Mouse (Mus musculus): ENCODE measurements at regions not wholly inside any gene's neighbourhood (a gene's known extent, or its start where the extent isn't known, plus 50 kb on each side); places are given as distances from the start of the nearest gene placed in this dataset.

GRCm38 (mm10) chr9:85451349-85451748 is 124.2 kb upstream of the Tent5a start:
- no peak for ATAC-seq (ENCODE audit: low read depth)
- no peaks in the 10 kb centered on the region for H3K27me3 ChIP-seq (ENCODE audit: control insufficient read depth, insufficient read depth, low read depth, low read length)
- no peak overlapping the region for H3K4me2 ChIP-seq (ENCODE audit: low read depth, low read length)
- no peaks in the 10 kb centered on the region for H3K4me1 ChIP-seq (ENCODE audit: control insufficient read depth, low read depth, low read length)
- H3K4me3 ChIP-seq (ENCODE audit: low read depth, low read length), result no peak overlapping the region
- no peaks in the 10 kb centered on the region for H3K36me3 ChIP-seq (ENCODE audit: control insufficient read depth, insufficient read depth)
- 70% methylated on average over 5 of the region's 5 CpGs for WGBS (ENCODE audit: insufficient replicate concordance)
- H3K9me3 ChIP-seq (replicated peaks; ENCODE audit: control insufficient read depth, low read length), result no peaks in the 10 kb centered on the region
- H3K9ac ChIP-seq (ENCODE audit: low read depth, low read length), result no peak overlapping the region
- no peak overlapping the region for H3K27ac ChIP-seq (ENCODE audit: low read length)

- no peaks in the 10 kb centered on the region for H3K27me3 ChIP-seq (ENCODE audit: control insufficient read depth, insufficient read depth, low read depth, low read length)
- no peaks in the 10 kb centered on the region for H3K9me3 ChIP-seq (replicated peaks; ENCODE audit: control insufficient read depth, low read length)
- H3K36me3 ChIP-seq (ENCODE audit: control insufficient read depth, insufficient read depth), result no peaks in the 10 kb centered on the region
- no peak for ATAC-seq (ENCODE audit: low read depth)
- H3K4me2 ChIP-seq (ENCODE audit: low read depth, low read length), result no peak overlapping the region
- no peak overlapping the region for H3K27ac ChIP-seq (ENCODE audit: low read length)
- H3K4me1 ChIP-seq (ENCODE audit: control insufficient read depth, low read depth, low read length), result no peaks in the 10 kb centered on the region
- H3K4me3 ChIP-seq (ENCODE audit: low read depth, low read length), result no peak overlapping the region
- H3K9ac ChIP-seq (ENCODE audit: low read depth, low read length), result no peak overlapping the region
Measured at GRCm38 (mm10) chr9:85450877-85451276, 123.7 kb upstream of the Tent5a start.

DNA sequence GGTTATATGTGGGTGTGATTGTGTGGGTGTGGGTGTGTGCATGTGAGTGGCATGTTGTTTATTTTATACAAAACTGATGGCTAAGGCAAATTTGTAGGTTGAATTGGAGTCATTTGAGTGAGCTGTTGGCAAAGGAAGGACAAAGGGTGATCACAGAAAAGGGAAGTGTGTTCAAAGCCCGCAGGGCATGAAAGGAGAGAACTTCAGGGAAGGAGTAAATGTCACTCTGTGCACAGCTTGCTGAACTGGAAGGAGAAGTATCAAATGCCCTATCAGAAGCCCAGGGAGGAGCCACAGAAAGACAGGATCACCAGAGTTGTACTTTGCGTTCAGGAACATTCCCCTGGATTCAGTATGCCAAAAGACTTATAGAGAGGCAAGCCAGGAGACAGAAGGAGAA is 122.3 kb upstream of the Tent5a start:
- Histone ChIP-seq H3K4me2 (ENCODE audit: low read depth, low read length) (no peak overlapping the region), H3K9me3 (replicated peaks; ENCODE audit: control insufficient read depth, low read length) (no peaks in the 10 kb centered on the region), H3K27me3 (ENCODE audit: control insufficient read depth, insufficient read depth, low read depth, low read length) (no peaks in the 10 kb centered on the region), H3K36me3 (ENCODE audit: control insufficient read depth, insufficient read depth) (no peaks in the 10 kb centered on the region), H3K27ac (ENCODE audit: low read length) (no peak overlapping the region), H3K4me1 (ENCODE audit: control insufficient read depth, low read depth, low read length) (no peaks in the 10 kb centered on the region), H3K9ac (ENCODE audit: low read depth, low read length) (no peak overlapping the region), H3K4me3 (ENCODE audit: low read depth, low read length) (no peak overlapping the region)
- ATAC-seq (ENCODE audit: low read depth), result no peak
- WGBS (ENCODE audit: insufficient replicate concordance), result 30% methylated on average over 2 of the region's 2 CpGs

GRCm38 (mm10) chr9:85442761-85443505 is 115.8 kb upstream of the Tent5a start:
- no peaks in the 10 kb centered on the region for H3K36me3 ChIP-seq (ENCODE audit: control insufficient read depth, insufficient read depth)
- H3K27me3 ChIP-seq (ENCODE audit: control insufficient read depth, insufficient read depth, low read depth, low read length), result no peaks in the 10 kb centered on the region
- no peak overlapping the region for H3K4me2 ChIP-seq (ENCODE audit: low read depth, low read length)
- no peak overlapping the region for H3K27ac ChIP-seq (ENCODE audit: low read length)
- no peak for ATAC-seq (ENCODE audit: low read depth)
- no peaks in the 10 kb centered on the region for H3K9me3 ChIP-seq (replicated peaks; ENCODE audit: control insufficient read depth, low read length)
- H3K4me3 ChIP-seq (ENCODE audit: low read depth, low read length), result no peak overlapping the region
- WGBS (ENCODE audit: insufficient replicate concordance), result 45% methylated on average over 4 of the region's 4 CpGs
- H3K9ac ChIP-seq (ENCODE audit: low read depth, low read length), result no peak overlapping the region
- H3K4me1 ChIP-seq (ENCODE audit: control insufficient read depth, low read depth, low read length), result no peaks in the 10 kb centered on the region

GRCm38 (mm10) chr9:85439664-85440063 is 112.5 kb upstream of the Tent5a start:
- ATAC-seq (ENCODE audit: low read depth), result no peak
- no peak overlapping the region for H3K9ac ChIP-seq (ENCODE audit: low read depth, low read length)
- H3K27me3 ChIP-seq (ENCODE audit: control insufficient read depth, insufficient read depth, low read depth, low read length), result no peaks in the 10 kb centered on the region

GRCm38 (mm10) chr9:85432220-85432619 is 105.1 kb upstream of the Tent5a start:
- Histone ChIP-seq H3K4me3 (ENCODE audit: low read depth, low read length) (no peak overlapping the region), H3K27ac (ENCODE audit: low read length) (no peak overlapping the region), H3K27me3 (ENCODE audit: control insufficient read depth, insufficient read depth, low read depth, low read length) (no peaks in the 10 kb centered on the region), H3K9me3 (replicated peaks; ENCODE audit: control insufficient read depth, low read length) (no peaks in the 10 kb centered on the region), H3K9ac (ENCODE audit: low read depth, low read length) (no peak overlapping the region), H3K4me2 (ENCODE audit: low read depth, low read length) (no peak overlapping the region), H3K36me3 (ENCODE audit: control insufficient read depth, insufficient read depth) (no peaks in the 10 kb centered on the region), H3K4me1 (ENCODE audit: control insufficient read depth, low read depth, low read length) (no peaks in the 10 kb centered on the region)
- ATAC-seq (ENCODE audit: low read depth), result no peak
- 33% methylated on average over 2 of the region's 2 CpGs for WGBS (ENCODE audit: insufficient replicate concordance)

More at GRCm38 (mm10) chr9:85439664-85440063, 112.5 kb upstream of the Tent5a start:
- H3K9me3 ChIP-seq (replicated peaks; ENCODE audit: control insufficient read depth, low read length), result no peaks in the 10 kb centered on the region
- WGBS (ENCODE audit: insufficient replicate concordance), result 42% methylated on average over 1 of the region's 1 CpGs
- H3K4me2 ChIP-seq (ENCODE audit: low read depth, low read length), result no peak overlapping the region
- H3K4me1 ChIP-seq (ENCODE audit: control insufficient read depth, low read depth, low read length), result no peaks in the 10 kb centered on the region
- no peak overlapping the region for H3K27ac ChIP-seq (ENCODE audit: low read length)
- no peak overlapping the region for H3K4me3 ChIP-seq (ENCODE audit: low read depth, low read length)
- H3K36me3 ChIP-seq (ENCODE audit: control insufficient read depth, insufficient read depth), result no peaks in the 10 kb centered on the region

DNA sequence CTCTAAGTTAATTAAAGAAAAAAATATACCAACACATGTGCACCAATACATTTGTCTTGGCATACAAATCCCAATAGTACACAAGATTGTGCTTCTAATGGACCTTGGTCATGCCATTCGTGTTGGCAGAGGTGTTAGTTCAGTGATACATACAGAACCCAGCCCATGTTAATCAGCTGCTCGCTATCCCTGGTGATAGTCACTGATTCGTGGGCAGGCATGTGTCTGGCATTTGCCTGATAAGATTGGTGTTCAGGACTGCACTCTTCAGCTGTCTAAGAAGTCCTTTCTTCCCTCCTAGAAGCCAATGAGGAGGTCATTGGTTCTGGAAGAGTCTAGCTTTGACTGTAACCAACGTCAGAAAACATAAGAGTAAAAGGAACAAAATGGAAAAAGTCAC is 99.7 kb upstream of the Tent5a start:
- Histone ChIP-seq H3K9ac (ENCODE audit: low read depth, low read length) (no peak overlapping the region), H3K9me3 (replicated peaks; ENCODE audit: control insufficient read depth, low read length) (no peaks in the 10 kb centered on the region), H3K36me3 (ENCODE audit: control insufficient read depth, insufficient read depth) (no peaks in the 10 kb centered on the region), H3K4me2 (ENCODE audit: low read depth, low read length) (no peak overlapping the region), H3K4me1 (ENCODE audit: control insufficient read depth, low read depth, low read length) (no peaks in the 10 kb centered on the region), H3K27ac (ENCODE audit: low read length) (no peak overlapping the region), H3K27me3 (ENCODE audit: control insufficient read depth, insufficient read depth, low read depth, low read length) (no peaks in the 10 kb centered on the region), H3K4me3 (ENCODE audit: low read depth, low read length) (no peak overlapping the region)
- 26% methylated on average over 4 of the region's 4 CpGs for WGBS (ENCODE audit: insufficient replicate concordance)
- no peak for ATAC-seq (ENCODE audit: low read depth)

GRCm38 (mm10) chr9:85423908-85424307 is 96.8 kb upstream of the Tent5a start:
- no peak for ATAC-seq (ENCODE audit: low read depth)

GRCm38 (mm10) chr9:85414391-85414790 is 87.2 kb upstream of the Tent5a start:
- no peak overlapping the region for H3K4me2 ChIP-seq (ENCODE audit: low read depth, low read length)
- ATAC-seq (ENCODE audit: low read depth), result no peak
- H3K27me3 ChIP-seq (ENCODE audit: control insufficient read depth, insufficient read depth, low read depth, low read length), result no peaks in the 10 kb centered on the region
- H3K36me3 ChIP-seq (ENCODE audit: control insufficient read depth, insufficient read depth), result no peaks in the 10 kb centered on the region
- H3K27ac ChIP-seq (ENCODE audit: low read length), result no peak overlapping the region
- no peaks in the 10 kb centered on the region for H3K9me3 ChIP-seq (replicated peaks; ENCODE audit: control insufficient read depth, low read length)
- WGBS (ENCODE audit: insufficient replicate concordance), result 44% methylated on average over 1 of the region's 1 CpGs
- H3K4me3 ChIP-seq (ENCODE audit: low read depth, low read length), result no peak overlapping the region
- no peaks in the 10 kb centered on the region; the same call in 1 of the 2 replicates for H3K4me1 ChIP-seq (ENCODE audit: control insufficient read depth, low read depth, low read length)
- H3K9ac ChIP-seq (ENCODE audit: low read depth, low read length), result no peak overlapping the region

More at GRCm38 (mm10) chr9:85423908-85424307, 96.8 kb upstream of the Tent5a start:
- no peak overlapping the region for H3K4me3 ChIP-seq (ENCODE audit: low read depth, low read length)
- H3K27ac ChIP-seq (ENCODE audit: low read length), result no peak overlapping the region
- H3K36me3 ChIP-seq (ENCODE audit: control insufficient read depth, insufficient read depth), result no peaks in the 10 kb centered on the region
- H3K9me3 ChIP-seq (replicated peaks; ENCODE audit: control insufficient read depth, low read length), result no peaks in the 10 kb centered on the region
- 71% methylated on average over 2 of the region's 2 CpGs for WGBS (ENCODE audit: insufficient replicate concordance)
- H3K4me2 ChIP-seq (ENCODE audit: low read depth, low read length), result no peak overlapping the region
- H3K27me3 ChIP-seq (ENCODE audit: control insufficient read depth, insufficient read depth, low read depth, low read length), result no peaks in the 10 kb centered on the region
- H3K4me1 ChIP-seq (ENCODE audit: control insufficient read depth, low read depth, low read length), result no peaks in the 10 kb centered on the region
- H3K9ac ChIP-seq (ENCODE audit: low read depth, low read length), result no peak overlapping the region

Data from liver, embryonic 16.5 days (tissue).